Mouse (Mus musculus) c-Kit-negative CD71-positive TER-119-positive erythroid progenitor cells, embryonic 14.5 days (primary cell): Measurements from ENCODE around the gene Dock1.

Experiments
- DNase-seq: peaks from one replicate; pipeline ENCODE4 v3.0.0-alpha.2; 2013; ENCODE audit warnings: low read depth, low spot score

The Dock1 gene

DNA sequence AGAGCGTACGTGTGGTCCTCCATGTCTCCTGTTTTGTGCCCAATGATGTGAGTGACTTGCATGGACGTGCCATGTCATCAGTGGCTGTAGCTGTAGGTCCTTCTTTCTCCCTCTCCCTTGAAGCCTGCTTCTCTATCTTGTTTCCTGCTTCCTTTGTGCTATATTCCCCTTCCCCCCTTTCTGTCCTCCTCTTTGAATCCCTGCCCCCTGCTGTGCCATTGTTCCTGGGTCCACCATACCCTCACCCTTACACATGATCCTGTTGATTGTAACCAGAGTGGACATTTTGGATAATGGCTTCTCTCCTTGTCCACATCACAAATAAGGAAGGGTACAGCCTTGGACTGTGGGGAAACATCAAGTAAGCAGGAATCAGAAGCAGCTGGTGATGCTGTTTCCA is 81.0 kb downstream of the Dock1 start:
- DNase-seq, result no peak

DNA sequence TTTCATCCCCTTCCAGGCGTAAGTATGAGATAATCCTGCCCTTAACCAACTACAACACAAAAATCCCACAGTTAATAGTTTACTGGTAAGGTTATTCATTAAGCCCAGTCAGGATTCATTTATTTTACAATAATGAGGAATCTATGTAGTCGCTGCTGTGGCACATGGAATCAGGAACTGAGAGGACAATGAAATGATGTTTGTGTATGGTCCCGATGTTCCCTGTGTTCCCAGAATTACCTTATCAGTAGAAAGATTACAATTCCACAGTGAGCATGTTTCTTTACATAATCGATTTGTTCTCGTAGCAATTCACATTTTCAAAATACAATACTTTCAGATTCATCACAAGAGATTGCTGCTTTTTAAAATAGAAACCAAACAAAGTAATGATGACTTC is 83.0 kb downstream of the Dock1 start:
- DNase-seq, result no peak

DNA sequence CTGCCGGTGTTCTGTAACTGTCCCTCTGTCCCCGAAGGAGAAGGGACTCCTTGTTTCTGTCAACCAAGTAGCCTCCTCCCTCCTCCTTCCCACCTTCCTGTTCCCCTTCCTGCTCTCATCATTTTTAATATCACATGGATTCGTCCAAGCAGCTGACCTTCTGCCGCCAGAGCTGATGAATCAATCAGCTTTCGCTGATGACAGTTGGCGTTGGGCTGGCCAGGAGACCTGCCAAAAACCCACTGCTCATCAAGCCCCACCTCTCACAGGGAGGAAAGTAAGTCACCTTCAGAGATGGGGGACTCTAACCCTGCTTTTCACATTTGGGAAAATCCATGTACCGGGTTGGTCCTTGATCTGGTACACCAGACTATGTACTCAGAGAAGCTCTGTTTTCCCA is 87.2 kb downstream of the Dock1 start:
- no peak for DNase-seq

DNA sequence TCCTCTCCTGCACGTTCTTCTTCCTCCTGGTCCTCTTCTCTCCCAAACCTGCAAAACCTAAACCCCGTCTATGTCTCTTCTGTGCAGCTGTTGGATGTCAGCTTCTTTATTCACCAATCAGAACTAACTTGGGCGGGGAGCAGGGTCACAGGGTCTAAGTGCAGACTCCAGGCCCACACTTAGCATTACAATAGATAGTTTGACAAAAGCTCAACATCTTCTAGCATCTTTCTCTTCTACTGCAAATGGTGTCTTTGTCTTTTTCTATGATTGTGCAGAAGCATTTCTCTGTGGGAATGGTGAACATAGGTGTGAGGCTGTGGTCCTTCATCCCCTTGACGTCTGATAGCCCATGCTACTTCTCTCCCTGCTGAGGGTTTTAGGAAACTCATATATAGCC is 91.3 kb downstream of the Dock1 start:
- DNase-seq, result no peak

DNA sequence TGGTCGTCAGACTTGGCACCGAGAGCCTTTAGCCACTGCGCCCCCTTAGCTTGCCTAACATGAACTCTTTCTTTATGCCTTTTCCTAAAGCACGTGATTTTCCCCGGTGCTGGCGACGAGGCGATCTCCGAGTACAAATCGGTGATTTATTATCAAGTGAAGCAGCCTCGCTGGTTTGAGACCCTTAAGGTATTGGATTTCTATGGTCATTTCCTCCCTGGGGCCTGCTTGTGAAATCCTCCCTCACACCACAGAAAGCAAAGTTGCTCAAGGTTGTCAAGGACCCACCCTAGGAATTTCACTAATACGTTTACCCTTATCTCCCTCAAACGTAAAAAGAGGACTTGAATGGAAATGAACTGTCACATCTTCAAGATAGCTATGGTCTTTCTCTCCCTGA is 94.7 kb downstream of the Dock1 start:
- no peak for DNase-seq

DNA sequence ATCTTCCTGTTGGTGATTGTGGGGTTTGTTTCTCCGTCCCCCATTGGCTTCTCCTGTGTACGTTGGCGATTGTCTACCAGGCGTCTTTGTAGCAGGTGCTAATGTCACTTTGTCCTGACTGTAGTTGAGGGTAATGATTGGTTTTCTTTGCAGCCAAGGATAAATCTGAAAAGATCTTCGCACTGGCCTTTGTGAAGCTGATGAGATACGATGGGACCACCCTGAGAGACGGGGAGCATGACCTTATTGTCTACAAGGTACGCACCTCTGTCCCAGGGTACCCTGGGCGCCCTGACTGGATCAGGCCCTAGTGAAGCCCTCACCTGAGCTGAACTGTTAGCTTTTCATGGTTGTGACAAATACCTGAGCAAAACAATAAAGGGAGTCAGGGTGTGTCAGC is 100.9 kb downstream of the Dock1 start:
- DNase-seq, result no peak

DNA sequence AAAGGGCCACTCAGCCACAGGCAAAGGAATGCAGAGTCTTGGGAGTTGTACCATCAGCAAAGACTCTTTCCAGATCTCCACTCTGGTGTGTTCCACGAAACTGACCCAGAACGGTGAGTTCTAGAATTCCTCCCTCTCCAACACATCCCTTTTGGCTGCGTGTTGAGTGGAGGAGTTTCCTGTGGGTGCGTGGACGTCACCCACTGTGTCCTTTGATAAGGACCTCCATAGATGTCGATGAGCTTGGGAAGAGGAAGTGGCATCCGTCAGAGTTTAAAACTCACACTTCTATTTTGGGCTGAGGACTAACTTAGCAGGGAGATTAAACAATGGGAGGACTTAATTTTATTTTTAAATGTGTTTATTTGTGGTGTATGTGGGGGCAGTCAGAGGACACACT is 101.9 kb downstream of the Dock1 start:
- DNase-seq, result no peak

DNA sequence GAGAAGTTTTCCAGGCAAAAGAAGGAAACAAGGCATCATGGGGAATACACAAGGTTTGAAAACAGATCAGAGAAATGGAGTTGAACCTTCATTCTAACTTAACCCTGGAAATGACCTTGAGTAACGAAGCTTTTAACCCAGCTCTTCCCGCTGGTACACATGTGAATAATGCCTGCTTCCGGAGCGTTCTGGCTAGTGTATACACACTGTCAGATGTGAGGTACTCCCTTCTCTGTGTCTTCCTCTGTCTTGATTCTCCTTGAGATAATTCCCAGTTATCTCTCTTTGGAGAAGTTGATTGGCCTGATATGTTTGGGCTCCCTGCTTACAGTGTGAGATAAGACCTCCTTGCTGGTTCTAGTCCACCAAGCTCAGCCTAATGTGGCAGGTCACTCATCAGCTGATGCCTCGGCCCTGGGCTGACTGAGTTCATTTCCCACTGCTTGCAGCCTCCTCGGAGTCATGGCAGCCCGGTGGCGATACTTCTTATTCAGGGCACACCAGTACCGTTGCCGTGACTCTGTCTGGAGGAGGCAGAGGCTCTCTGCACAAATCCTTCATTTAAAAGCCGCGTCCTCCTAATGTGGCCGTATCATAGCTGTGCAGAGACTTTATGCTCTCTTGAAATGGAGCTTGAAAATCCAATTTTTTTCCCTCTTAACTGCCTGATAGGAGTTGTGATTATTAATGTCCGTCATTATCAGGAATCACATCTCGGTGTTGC is 102.6 kb downstream of the Dock1 start:
- no peak for DNase-seq

DNA sequence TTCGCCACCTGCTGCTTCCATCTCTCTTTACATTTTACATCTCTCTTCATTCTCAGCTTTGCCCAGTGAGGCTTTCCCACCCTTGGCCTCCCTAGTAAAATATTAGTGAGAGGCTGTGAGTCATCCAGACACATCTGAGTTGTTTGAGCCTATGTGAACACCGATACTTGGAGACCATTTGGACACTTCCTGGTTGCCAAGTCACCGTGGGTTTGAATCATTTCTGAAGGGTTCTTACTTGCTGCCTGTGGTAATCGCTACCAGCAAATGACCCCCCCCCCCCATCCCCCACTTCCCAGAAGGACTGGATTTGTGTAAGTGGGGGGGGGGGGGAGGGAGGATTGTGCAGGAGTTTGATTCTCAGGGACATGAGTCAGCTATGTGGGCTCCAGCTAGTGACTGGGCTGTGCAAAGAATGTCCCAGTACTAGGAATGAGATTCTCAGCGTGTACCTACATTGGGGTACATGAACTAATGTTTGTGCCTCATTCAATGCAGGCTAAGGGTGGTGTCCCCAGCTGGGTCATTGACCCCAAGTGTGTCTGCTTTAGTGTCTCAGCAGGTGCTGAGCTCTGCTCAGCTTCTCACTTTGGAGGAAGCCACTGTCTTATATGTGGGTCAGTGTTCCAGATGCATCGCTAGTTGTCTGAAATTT is 103.4 kb downstream of the Dock1 start:
- DNase-seq, result no peak

DNA sequence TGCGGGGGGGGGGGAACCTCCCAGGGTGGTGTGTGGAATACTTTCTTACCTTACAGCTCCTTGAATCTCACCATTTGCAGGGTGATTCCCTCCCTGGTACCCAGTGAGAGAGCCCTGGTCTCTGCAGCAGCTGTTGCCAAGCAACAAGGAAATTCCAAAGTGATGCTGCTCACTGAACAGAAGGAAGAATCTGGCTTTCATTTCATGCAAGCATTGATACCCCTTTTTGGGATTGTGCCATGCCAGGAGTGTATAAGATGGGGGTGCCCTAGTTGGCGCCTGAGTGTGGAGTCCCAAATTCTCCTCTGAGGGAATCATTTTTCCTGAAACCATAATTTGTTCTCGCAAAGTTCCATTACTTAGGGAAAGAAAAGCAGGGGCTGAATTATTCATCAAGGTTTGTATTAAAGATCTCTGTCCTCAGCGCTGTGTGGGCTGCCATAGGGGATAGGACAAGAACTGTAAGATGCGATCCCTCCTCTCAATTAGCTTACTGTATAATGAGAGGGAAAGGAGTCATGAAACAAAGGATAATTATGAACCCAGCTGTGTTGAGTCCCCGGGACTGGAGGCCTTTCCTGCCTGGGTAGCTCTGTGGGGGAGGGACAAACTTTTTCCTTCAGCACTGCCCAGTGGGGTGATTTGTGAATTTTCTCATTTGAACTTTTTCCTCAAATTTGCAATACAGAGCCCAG is 104.2 kb downstream of the Dock1 start:
- no peak for DNase-seq

DNA sequence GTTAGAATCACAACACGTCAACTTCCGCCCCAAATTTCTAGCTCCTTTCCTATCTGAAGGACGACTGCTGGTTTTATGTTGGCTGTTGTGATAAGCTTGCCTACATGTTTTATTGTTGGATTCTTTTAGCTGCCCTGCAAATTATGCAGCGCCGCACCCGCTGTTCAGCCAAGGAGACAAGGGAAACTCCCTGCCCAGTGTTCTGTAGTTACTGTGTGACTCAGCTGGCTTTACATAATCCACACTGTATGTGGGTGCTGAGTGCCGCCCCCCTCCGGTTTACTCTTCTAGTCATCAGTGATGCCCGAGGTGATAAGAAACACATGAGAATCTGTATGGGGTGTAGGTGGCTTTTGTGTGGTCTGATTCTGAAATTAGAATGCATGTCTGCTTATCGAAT is 105.2 kb downstream of the Dock1 start:
- no peak for DNase-seq

DNA sequence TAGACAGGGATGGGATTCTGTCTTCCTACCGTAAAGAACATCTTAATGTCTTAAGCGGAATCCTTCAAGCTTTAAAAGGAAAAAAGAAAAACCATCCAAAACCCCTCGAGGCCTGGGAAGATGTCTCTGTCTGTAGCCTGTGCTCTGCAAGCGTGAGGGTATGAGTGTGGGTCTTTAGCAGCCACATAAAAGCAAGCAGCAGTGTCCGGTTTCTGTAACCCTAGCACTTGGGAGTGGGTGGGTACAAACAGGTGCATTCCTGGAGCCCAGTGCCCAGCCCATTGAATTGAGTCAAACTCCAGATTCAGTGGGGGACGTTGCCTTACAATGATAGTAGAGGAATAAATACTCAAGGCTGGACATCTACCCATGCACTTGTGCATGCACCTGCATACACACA is 105.9 kb downstream of the Dock1 start:
- DNase-seq, result no peak

DNA sequence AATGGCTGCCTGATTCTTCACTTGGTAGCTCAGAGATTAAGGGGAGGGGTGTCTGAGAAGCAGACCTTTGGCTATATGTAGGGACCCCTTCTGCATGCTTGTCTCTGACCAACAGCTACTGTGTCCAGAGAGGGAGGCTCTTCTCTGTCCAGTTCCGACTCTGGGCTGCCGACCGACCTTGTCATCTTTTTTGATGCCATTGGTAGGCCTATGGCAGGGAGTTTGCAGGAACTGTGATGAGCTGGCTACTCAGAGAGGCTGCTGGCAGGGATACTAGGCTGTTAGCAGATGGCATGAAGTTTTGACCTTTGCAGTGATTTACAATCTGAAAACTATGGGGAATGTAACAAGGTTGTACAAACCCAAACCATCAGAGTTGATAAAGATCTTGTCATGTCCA is 109.3 kb downstream of the Dock1 start:
- DNase-seq, result no peak

DNA sequence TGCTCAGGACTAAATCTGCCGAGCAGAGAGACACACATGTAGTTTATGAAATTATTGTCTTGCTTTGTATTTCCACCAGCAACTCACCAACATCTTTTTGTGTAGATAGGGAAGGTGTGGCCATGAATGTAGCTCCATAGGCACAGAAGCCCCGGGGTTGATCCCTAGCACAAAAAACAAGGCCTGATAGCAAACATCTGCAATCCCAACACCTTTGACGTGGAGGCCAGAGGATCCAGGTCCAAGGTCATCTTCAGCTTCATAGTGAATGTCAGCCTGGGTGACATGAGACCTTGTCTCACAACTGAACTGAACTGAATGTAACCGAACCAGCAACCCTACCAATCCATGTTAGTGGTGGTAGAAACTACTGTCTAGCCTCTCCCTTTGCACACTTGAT is 116.7 kb downstream of the Dock1 start:
- no peak for DNase-seq

DNA sequence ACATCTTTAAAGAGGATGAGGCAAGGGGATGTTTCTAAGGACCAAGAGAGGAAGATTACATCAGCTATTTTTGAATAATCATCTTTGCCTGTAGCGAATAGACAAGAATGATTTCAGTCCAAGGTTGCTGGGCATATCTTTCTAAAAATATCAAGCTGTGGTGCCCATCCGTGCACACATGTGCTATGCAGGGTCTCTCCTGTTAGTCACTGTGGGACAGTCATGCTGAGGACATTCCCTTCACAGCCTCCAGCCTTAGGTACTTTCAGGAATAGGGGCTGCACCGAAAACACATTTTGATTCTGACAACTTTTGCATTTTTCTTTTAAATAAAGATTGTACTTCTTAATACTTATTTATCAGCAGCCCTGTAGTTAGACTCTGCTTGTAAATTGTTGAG is 124.4 kb downstream of the Dock1 start:
- DNase-seq, result no peak

DNA sequence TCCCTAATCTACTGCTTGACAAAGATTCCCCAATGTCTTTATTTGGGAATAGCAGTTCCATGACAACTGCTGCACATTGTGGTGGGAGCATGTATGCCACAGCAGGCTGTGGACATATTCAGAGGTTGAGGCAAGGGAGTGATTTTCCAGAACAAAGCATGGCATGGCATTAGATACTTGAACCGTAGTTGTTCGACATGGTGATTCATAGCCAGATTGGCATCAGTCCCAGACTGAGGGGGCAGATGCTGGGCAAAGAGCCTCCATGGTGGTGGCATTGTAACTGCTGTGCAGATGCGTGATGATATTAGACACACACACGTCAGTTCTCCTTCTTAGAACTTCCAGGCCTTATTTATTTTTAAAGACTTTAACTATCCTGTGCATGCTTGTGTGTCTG is 129.6 kb downstream of the Dock1 start:
- DNase-seq, result no peak

DNA sequence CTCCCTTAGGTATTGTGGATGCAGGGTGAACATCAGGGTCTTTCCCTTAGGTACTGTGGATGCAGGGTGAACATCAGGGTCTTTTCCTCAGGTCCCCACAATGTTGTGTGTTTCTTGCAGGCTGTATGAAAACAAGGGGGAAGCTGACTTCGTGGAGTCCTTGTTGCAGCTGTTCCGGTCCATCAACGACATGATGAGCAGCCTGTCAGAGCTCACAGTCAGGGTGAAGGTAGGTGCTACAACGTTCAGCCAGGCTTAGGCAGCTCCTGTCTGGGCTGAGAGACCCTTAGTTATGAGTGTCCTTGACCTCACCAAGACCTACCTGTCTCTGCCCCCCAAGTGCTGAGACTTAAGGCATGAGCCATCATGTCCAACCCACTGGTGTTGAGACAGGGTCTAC is 134.0 kb downstream of the Dock1 start:
- no peak for DNase-seq

DNA sequence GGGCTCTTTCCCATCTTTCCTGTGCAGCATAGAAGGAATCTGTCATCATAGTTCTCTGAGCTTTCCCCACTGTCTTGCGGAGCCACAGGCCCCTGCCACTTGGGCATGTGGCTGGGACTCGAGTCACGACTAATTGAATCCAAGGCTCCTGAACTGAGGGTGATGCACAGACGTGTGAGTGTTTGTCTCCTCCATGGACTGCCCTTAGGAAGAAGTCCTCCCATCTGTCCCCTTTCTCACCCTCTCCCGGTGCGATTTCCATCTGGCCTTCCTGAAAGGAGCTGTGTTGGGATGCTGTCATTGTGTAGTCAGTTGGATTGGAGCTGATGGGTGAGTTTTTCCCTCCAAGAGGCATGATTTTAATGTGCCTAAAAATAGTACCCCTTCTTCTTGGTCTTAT is 136.3 kb downstream of the Dock1 start:
- no peak for DNase-seq

DNA sequence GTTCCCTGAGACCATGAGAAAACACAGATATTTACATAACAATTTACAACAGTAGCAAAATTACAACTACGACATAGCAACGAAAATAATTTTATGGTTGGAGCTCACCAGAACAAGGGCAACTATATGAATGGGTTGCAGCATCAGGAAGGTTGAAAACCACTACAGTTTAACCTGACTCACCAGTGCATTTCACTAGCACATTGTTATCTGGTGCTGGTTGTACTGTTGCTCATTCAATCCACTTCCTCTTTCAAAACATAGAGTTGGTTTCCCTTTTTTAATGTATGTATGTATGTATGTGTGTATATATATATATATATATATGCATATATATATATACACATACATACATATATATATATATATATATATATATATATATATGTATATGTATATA is 138.0 kb downstream of the Dock1 start:
- no peak for DNase-seq

DNA sequence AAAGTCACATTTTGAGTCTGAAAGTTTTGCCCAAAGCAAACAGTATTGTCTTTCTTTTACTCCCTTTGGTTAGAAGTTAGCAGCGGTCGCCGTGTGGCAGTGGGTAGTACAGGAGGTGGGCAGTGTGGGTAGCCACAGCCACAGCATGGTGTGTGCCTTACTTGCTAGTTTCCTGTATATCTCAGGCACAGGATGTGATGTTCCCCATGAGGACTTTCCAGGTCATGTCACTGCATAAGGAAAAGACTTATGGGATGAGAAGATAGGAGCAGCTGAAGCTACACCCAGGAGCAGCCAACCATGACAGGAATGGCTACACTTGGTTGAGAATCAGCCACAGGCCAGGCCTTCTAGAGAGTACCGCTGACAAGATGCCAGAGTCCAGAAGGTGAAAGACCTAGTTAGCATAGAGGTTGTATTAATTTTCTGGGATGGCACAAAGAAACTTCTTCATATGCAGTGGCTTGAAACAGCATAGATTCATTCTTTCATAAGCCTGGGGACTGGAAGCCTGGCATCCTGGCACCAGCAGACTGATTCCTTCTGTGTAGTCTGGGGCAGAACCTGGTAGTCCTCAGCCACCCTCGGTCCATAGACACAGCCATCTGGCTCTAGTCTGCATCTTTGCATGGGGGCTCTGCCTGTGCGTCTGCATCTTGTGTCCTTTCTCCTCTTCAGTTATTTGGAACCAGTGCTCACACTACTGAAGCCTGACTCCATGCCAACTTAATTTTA is 139.0 kb downstream of the Dock1 start:
- no peak for DNase-seq

DNA sequence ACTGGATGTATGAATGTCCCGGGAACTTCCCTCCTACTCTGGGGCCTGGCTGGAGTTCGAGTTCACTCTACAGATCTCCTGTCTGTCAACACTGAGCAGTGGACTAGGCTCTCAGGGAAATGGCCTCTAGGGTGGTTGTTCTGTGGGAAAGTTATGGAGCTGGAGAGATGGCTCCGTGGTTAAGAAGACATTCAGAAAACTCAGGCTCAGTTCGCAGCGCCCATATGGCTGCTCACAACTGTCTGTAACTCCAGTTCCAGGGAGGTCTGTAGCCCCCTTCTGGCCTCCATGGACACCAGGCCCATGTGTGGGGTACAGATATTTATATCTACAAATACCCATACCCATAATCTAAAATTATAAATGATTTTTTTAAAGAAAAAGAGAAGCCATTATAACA is 148.0 kb downstream of the Dock1 start:
- DNase-seq, result no peak

DNA sequence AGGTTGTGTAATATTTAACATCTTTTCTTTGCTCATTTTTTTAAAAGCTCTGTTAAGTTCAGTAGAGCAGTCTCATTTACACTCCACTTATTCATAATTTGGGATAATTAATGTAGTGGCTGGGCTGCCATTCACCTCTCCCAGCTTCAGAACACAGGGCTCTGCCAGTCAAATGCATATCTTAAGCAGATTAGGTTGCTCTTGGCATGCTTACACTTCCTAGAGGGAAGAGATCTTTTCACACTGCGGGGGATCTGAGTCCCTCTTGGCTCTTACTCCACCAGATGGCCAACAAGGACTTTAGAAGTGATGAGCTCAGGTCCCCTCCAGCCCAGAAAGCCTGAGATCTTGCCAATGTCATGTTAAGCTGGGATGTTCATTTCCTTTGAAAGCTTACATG is 150.8 kb downstream of the Dock1 start:
- no peak for DNase-seq
